Mouse (Mus musculus) spleen, adult 2 months (tissue): ENCODE measurements around the gene Lonp2. TPM values are rescaled to one million over a fixed set of nuclear protein-coding genes. Genes with fewer than 3 reads are reported as not detected.
A peak's percentile ranks its signal among the peaks of the same experiment; 100 is the strongest.

Experiments used
- DNase-seq, 2 experiments: peaks; one replicate each; pipeline versions ENCODE4 v3.0.0 to v3.0.0-alpha.2; 2012 to 2021; ENCODE audit warnings: low spot score in 2 of 2, low read depth in 1 of 2
- H3K27ac ChIP-seq: fragments of 200-500 bp; 2 replicates; pipeline ENCODE4 v1.5.1; 2012; ENCODE audit warnings: low read length, inconsistent platforms; ENCODE audit not compliant: insufficient read depth
- H3K27me3 ChIP-seq: fragments of 200-500 bp; 2 replicates; pipeline ENCODE4 v1.6.1; 2012; ENCODE audit warnings: mild to moderate bottlenecking, moderate library complexity, low read length, inconsistent platforms; ENCODE audit not compliant: control insufficient read depth, insufficient read depth
- H3K36me3 ChIP-seq: fragments of 200-500 bp; 2 replicates; pipeline ENCODE4 v1.6.1; 2012; ENCODE audit warnings: mild to moderate bottlenecking, low read length, inconsistent platforms; ENCODE audit not compliant: control insufficient read depth, insufficient read depth
- H3K4me1 ChIP-seq: fragments of 200-500 bp; 2 replicates; pipeline ENCODE4 v1.6.1; 2011; ENCODE audit warnings: inconsistent platforms; ENCODE audit not compliant: control insufficient read depth, insufficient read depth, insufficient read length
- H3K4me3 ChIP-seq: fragments of 200-500 bp; 2 replicates; pipeline ENCODE4 v1.5.1; 2011; ENCODE audit warnings: mild to moderate bottlenecking, inconsistent platforms; ENCODE audit not compliant: insufficient read depth, insufficient read length; ENCODE audit errors: extremely low read depth
- CTCF ChIP-seq: fragments of 200-500 bp; IDR thresholded peaks from 2 replicates; pipeline ENCODE4 v1.5.1; 2011; ENCODE audit warnings: mild to moderate bottlenecking, inconsistent platforms; ENCODE audit not compliant: insufficient read depth, insufficient read length, insufficient replicate concordance; ENCODE audit errors: extremely low read depth
- POLR2A ChIP-seq: fragments of 200-500 bp; IDR thresholded peaks from 2 replicates; pipeline ENCODE4 v1.6.1; 2011; ENCODE audit warnings: low read depth, low read length, inconsistent platforms
- WGBS: fragments of 180-500 bp; shearing (Covaris S2); methylation state at CpG from one replicate; pipeline ENCODE4 v1.1.7; 2018; 5-methylcytosine and 5-hydroxymethylcytosine counted together
- polyA plus RNA-seq: library from polyadenylated mRNA; depleted of rRNA; stranded (reverse); fragments of >200 nt; gene quantifications from 2 replicates; pipeline ENCODE4 v1.2.3, GENCODE M21; 2012

Gene Lonp2
- polyA plus RNA-seq, 1 experiment, result 48.9 TPM

DNA sequence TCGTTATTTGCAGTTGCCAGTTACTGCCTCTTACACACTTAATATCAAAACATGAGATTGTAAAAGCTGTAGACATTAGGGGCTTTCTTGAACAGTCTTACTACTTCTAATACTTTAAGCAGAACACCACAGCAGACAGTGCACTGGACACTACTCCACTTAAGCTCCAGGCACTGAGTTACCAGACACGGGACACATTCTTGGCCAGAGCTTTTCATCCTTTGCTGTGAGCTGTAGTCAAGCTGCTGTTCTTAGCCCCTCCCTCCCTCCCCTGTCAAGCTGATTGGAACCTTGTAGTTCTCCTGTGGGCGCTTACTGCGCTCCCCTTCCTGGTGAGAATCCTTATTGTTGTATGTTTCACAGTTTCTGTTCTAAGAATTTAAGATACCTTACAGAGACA, 45.4 kb downstream of the Lonp2 start:
- no peak for DNase-seq
- Histone ChIP-seq H3K27ac (no peak overlapping the region), H3K4me3 (no peak overlapping the region), H3K27me3 (no peaks in the 10 kb centered on the region), H3K36me3 (peaks cover 24% of the 10 kb centered on the region), H3K4me1 (no peaks in the 10 kb centered on the region)
- 85% methylated on average over 4 of the region's 4 CpGs for WGBS
- TF ChIP-seq POLR2A (no peak), CTCF (no peak)

DNA sequence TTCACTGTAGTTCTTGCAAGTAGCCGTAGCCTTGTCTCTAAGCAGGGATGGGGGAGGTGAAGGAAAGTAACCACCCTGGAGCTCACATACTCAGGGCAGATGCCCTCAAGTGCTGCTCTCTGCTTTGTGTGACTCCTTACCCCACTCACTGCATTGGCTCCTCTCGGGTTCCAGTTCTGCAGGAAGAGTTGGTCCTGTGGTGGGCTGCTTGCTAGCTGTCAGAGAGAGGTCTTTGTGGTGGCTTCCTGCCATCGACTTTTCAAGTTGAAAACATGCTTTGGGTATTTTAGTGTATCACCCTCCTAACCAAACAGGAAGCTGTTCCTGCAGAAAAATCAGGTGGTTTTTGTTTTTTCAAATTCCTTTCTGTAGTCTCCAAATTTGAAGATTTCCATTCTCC, 62.8 kb downstream of the Lonp2 start:
- H3K4me1 ChIP-seq, result no peaks in the 10 kb centered on the region
- H3K27me3 ChIP-seq, result no peaks in the 10 kb centered on the region
- no peak overlapping the region for H3K4me3 ChIP-seq
- peak overlapping the region; percentile 37; the same call in 1 of the 2 replicates for H3K27ac ChIP-seq
- TF ChIP-seq CTCF (no peak), POLR2A (no peak)
- DNase-seq, result peak; percentile 17 to 29
- peaks cover 3% of the 10 kb centered on the region for H3K36me3 ChIP-seq
- 38% methylated on average over 3 of the region's 3 CpGs for WGBS

DNA sequence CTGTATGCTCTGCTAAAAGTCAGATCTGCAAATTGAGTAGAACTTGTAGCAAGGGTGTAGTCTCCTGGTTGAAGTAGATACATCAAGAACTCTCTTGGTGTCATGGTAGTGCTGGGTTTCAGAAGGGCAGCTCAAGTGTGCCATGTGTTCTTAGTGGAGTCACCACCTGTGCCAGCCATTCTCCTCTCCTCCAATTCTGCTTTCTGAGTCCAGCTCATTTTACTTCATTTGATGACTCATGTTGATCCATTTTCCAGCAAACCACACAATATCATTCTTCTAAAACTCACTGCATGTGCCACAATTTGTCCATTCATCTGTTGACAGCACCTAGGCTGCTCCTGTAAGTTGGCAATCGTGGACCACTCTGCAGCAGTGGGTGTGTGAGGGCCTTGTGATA, 68.3 kb downstream of the Lonp2 start:
- DNase-seq, result no peak
- 66% methylated on average over 1 of the region's 1 CpGs for WGBS
- Histone ChIP-seq H3K27ac (no peak overlapping the region), H3K27me3 (no peaks in the 10 kb centered on the region), H3K4me3 (no peak overlapping the region), H3K36me3 (peaks cover 3% of the 10 kb centered on the region), H3K4me1 (no peaks in the 10 kb centered on the region)
- TF ChIP-seq POLR2A, result no peak
- TF ChIP-seq CTCF, result no peak

DNA sequence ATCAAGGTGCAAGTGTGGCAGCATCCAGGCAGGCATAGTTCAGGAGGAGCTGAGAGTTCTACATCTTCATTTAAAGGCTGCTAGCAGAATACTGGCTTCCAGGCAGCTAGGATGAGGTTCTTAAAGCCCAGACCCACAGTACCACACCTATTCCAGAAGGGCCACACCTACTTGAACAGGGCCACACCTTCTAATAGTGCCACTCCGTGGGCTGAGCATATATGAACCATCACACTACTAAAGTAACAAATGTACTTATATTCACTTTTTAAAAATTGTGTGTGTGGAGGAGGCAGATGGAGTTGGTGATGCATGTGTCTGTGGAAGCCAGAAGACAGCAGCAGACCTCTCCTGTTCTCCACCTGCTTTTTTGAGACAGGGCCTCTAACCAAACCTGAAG, 70.2 kb downstream of the Lonp2 start:
- H3K27ac ChIP-seq, result no peak overlapping the region
- no peak for DNase-seq
- no peak overlapping the region for H3K4me3 ChIP-seq
- 81% methylated on average over 1 of the region's 1 CpGs for WGBS
- H3K36me3 ChIP-seq, result peaks cover 3% of the 10 kb centered on the region
- H3K27me3 ChIP-seq, result no peaks in the 10 kb centered on the region
- TF ChIP-seq CTCF (no peak), POLR2A (no peak)
- H3K4me1 ChIP-seq, result peaks cover 2% of the 10 kb centered on the region; the same call in 1 of the 2 replicates

DNA sequence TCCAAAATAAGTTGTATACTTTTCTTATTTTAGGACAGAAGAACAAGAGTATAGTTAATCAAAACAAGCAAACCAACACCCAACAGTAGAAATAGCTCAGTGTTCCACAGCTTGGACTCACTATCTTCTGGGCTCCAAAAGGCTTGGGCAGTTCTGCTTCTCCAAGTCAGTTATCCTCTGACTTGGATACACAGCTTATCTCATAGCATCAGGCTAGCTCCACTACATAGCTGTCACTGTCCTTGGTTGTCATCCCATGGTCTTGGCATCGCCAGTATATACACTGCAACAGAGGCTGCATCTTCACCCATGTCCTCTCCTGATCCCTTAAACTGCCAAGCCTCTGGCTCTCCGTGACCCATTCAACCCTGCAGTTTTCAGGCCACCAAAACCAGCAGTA, 71.9 kb downstream of the Lonp2 start:
- WGBS, result 90% methylated on average over 2 of the region's 2 CpGs

DNA sequence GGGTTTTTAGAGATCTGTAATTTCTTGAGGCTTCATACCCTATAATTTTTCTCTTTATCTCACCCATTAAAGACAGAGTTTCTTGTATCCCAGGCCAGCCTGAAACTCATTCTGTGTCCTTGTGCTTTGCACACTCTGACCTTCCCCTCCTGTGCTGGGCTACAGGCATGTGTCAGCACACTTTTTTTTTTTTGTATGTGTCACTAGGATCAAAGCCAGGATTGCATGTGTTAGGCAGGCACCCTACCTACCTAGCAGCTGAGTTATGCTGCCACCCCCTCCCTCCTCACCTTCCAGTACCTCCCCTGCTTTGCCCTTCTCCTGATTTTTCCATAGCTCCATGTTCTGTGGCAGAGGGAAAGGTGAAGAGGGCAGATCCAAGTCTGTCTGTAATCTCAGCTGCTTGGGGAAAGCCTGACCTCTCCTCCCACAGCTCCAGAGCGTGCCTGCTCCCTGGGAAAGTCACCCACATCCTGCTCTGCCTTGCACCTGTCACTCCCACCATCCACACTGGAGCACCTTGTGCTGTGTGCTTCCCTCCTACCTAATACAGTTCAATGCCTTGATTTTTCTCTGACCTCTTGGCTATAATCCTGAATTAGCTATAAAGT, 75.1 kb downstream of the Lonp2 start:
- Histone ChIP-seq H3K27me3 (no peaks in the 10 kb centered on the region), H3K36me3 (no peaks in the 10 kb centered on the region), H3K4me1 (peaks cover 7% of the 10 kb centered on the region; the same call in 1 of the 2 replicates), H3K4me3 (no peak overlapping the region), H3K27ac (no peak overlapping the region)
- TF ChIP-seq POLR2A, result no peak
- TF ChIP-seq CTCF, result no peak
- 91% methylated on average over 1 of the region's 1 CpGs for WGBS
- DNase-seq, result no peak

More for the DNA sequence above, 71.9 kb downstream of the Lonp2 start:
- no peak for TF ChIP-seq CTCF
- no peak for TF ChIP-seq POLR2A
- no peak for DNase-seq
- H3K27ac ChIP-seq, result no peak overlapping the region
- peaks cover 7% of the 10 kb centered on the region; the same call in 1 of the 2 replicates for H3K4me1 ChIP-seq
- H3K27me3 ChIP-seq, result no peaks in the 10 kb centered on the region
- no peak overlapping the region for H3K4me3 ChIP-seq
- peaks cover 3% of the 10 kb centered on the region for H3K36me3 ChIP-seq

DNA sequence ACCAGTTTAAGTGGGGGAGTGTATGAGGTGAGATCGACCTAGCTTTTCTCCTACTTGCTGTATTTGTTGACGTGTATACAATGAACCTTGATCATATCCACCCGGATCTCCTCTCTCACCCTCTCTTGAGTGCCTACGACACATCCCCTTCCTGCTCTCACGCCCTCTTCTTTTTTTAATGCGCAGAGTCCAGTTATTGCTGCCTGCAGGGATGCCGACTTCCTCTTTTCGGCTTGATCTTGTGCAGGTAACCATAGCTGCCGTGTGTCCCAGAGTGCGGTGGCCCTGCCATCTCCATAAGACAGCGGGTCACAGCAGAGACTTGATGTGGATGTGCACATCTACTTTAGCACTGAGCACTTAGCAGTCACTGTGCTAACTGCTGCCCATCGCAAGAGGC, 75.6 kb downstream of the Lonp2 start:
- Histone ChIP-seq H3K27me3 (no peaks in the 10 kb centered on the region), H3K36me3 (no peaks in the 10 kb centered on the region), H3K27ac (no peak overlapping the region), H3K4me3 (no peak overlapping the region), H3K4me1 (peaks cover 7% of the 10 kb centered on the region; the same call in 1 of the 2 replicates)
- WGBS, result 50% methylated on average over 12 of the region's 12 CpGs
- TF ChIP-seq CTCF, result no peak
- TF ChIP-seq POLR2A, result no peak
- no peak for DNase-seq
